Mouse (Mus musculus) neutrophil, adult 5-6 weeks (primary cell): ENCODE results near the gene Alx1. TPM values are rescaled to one million over a fixed set of nuclear protein-coding genes. Genes with fewer than 3 reads are reported as not detected.

Source experiments
- ATAC-seq: fragments of 151-379, 151-347 bp; 2 replicates; pipeline ENCODE4 v1.8.0; 2017; ENCODE audit warnings: mild to moderate bottlenecking, moderate TSS enrichment; ENCODE audit not compliant: insufficient number of reproducible peaks, poor library complexity, low FRiP score, severe bottlenecking; ENCODE audit errors: extremely low read depth
- total RNA-seq: library from RNA; stranded (forward); fragments of 200-1000 nt; gene quantifications from 2 replicates; pipeline ENCODE4 v1.2.3, GENCODE M21; 2017

Gene Alx1
- total RNA-seq: not detected in 2 replicates

GRCm38 (mm10) chr10:103029730-103030490, at the start of gene Alx1:
TSS of gene Alx1 (minus strand) at chr10:103030215.
- ATAC-seq: no peak

- ATAC-seq: no peak
Measured at GRCm38 (mm10) chr10:103049593-103049992, 19.6 kb upstream of the Alx1 start.

GRCm38 (mm10) chr10:103046623-103047022, 16.6 kb upstream of the Alx1 start:
- ATAC-seq: no peak

DNA sequence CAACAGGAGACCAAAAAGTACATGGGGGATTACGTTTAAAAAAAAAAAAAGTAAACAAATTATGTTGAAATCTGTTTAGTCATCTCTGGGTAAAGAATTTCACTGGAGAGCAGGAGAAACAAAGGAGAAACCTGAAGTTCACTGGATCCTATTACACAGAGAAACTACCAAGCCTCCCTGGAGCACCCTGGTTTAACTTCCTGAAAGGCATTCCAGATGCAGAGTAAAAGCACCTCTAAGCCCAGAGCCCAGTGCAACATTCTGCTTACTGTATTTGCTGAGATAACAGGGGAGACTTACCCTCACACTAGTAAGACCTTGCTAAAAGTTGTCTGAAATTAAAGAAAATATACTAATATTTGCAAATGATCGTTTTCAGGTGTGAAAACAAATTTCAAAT, 15.0 kb upstream of the Alx1 start:
- ATAC-seq: no peak

DNA sequence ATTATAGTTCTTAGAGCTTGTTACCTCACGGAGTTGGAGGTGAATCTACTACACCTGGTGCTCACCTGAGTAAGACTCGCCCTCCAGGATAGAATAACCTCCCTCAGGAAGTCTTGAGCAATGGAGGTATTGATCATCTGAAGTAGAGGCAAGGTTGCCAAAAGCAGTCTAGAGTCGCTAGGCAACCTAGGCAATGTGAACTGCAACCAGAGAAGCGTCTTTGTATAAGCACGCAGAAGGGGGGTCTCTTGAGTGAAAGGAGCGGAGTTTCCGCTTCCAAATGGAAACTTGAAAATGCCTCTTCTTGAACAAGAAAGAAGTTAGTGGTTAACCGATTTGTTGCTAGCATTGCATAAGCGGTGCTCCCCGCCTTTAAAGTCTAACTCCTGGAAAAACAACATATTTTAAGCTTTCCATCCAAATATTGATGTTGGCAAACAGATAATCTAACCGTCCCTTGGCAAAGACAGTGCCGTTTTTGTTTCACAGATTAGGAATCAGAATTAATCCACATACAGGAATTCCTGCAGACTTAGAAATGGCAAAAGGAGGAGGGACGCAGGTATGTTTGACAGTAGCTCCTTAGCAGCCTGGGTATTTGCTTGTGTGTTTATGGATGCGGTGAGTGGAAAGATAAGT, 5.1 kb upstream of the Alx1 start:
- ATAC-seq: no peak

DNA sequence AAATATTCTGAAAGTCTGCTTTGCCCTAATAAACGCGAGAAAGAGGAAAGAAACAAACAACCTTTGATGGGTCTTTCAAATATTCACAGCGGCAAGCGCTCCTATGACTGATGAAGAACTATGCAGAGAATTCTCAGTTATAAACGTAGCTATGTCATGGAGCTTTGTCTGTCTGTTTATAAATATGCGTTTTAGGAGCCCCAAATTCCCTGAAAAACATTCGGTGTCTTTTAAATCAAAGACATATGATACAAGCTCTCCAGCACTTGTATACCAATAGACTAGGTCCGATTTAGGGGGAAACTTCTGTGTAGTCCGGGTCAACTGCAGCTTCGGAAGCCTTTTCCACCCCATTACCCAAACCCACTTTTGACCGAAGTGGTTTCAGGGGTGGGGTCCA, 916 bp upstream of the Alx1 start:
- no peak for ATAC-seq

DNA sequence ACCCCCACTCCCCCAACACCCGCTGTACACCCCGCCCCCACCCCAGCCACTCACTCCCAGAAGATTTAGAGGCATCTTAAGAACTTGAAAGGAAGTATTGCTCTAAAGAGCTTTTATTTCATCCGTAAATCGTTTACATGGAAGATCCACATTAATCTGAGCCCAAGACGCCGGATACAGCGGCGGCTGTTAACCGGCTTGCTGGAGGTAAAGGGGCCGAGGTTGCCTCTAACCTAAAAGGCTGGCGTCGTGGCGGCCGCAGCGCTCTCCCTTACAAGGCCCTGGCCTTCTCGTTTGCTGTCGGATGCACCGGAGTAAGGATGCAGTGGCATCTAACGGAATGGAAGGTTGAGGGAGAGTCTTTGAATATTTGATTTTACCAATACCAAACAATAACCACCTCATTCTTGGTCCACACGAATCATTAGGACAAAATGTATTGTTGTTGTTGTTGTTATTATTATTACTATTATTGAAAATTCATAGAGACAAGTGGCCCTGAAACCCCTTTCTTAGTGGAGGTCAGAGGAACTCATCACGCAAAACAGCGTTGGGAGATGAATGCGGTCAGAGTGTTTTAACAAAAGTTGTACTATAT, 784 bp downstream of the Alx1 start:
- no peak for ATAC-seq

- no peak for ATAC-seq
Measured at GRCm38 (mm10) chr10:103028253-103029131, 1.5 kb downstream of the Alx1 start.

DNA sequence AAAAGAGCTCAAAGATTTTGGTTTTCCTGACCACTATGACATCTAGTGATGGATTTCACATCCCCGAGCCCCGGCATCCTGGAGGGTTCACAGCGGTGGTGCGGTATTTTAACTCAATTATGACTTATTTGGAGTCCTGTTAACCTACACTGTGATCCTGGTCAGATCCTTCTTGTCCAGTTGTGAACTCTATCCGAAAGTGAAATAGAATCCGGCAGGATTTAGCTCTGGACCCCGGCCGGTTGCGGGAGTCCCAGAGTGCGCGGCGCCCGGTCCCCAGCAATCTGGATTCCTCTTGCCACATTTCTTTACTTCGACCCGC, 2.1 kb downstream of the Alx1 start:
- ATAC-seq: no peak

DNA sequence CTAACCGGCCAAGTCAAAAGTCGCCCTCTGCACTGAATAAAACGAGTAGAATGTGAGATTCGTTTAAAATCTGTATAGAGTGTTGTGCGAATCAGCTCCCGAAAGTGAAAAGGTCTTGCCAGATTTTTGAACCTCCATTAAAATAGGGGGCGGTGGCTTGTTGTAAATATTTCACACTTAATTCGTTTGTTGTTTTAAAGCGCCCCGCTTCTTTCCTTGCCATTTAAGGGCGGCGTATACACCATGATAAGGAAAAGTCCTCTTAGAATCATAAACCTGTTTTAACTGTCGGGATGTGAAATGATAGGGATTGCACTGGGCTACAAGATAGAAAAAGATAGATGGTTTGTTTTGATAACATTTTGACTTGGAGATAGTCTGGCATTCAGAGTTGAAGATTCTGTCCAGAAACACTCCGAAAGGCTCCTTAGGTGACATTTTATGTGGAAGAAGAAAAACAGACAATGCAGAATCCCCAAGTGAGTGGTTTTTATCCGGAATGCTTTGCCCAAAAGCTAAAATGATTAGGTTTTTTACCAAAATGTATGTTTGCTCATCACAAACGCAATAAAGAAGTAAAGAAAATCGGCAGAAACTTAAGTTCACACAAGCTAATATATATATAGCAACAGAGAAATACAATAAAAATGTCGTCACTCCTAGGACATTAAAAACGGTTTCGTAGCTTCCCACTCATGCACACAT, 2.6 kb downstream of the Alx1 start:
- ATAC-seq: no peak

DNA sequence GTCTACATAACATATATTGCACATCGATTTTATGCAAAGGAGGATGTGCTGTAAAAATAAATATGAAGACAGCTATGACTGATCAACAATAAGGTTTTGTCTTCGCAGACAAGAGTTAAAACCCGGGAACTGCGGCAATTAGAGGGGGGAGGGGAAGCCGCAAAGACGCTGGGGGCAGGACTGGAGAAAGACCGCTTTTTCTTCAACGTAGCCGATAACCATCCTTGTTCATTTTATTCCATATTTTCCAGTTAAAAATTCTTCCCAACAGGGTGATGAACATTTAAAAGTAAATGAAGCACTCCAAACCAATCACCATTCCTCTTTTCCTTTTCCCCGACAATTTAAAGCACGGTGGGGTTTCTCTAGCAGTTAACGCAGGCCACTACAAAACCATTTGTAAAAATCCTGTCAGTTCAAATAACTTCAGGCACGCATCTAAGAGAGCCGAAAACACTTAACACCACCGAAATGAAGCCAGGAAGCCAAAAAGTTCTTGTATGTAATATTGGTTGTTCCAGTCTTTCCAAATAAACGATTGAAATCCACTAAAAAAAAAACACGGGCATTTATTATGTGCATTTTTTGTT, 3.3 kb downstream of the Alx1 start:
- ATAC-seq: no peak

- ATAC-seq: no peak
Measured at GRCm38 (mm10) chr10:103002556-103002955, 27.5 kb downstream of the Alx1 start.

DNA sequence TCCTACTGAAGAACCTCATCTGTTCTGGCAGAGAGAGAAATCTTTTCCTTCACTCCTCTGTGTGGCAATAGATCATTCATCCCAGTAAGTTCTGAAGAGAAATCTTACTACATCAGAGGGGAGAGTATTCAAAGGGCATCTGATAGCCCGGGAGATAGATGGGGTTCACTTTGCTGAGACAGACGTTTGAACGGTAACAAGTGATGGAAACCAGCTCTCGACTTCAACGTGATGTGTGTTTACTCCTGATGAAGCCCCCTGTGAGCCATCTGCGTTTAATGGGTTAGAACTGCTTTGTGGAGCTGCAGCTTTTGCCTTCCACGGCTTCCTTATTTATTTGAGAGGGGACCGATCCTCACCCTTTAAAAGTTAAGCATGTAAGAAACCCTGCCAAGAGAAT, 29.1 kb downstream of the Alx1 start:
- ATAC-seq: no peak

GRCm38 (mm10) chr10:102999584-102999983, 30.4 kb downstream of the Alx1 start:
- no peak for ATAC-seq

DNA sequence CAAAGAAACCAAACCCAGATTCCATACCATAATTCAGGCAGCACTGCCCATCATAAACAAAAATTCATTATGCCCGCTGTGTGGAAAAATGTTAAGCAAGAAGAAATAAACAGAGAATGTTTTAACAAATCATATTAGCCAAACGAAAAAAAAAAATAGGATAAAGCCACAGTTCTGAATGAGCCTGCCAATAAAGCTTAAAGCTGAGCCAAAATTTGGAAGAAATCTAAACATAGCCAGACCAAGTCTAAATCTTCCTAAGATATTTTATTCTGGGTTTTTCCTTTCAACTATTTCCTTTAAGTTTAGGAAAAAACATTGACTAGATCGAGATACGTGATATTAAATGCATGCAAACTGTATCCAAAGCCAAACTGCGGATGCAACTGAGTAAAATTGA, 54.9 kb downstream of the Alx1 start:
- ATAC-seq: no peak

GRCm38 (mm10) chr10:102959602-102960001, 70.4 kb downstream of the Alx1 start:
- ATAC-seq: no peak
